Comparison of ENCODE assay signal across 12 mouse cellular contexts in genomic region chr2:135507111-135507510, GRCm38 (mm10).
"Had no signal": no experiment of that assay in that cellular context is flagged by ENCODE, and none has a peak within 500 bp of the region (broad histone marks: within the 10 kb centered on the region; RNA-seq: fewer than 3 reads in every experiment).

No protein-coding gene starts in this region.

- DNase-seq: kidney, postnatal 10 days; kidney, postnatal 4 days; liver, embryonic 13.5 days; liver, postnatal 0 days; right cerebral cortex, postnatal 14 days; thymus, adult 2 months; thymus, postnatal 25 days had no signal

- H3K27ac ChIP-seq: left cerebral cortex, adult 2 months; limb, embryonic 10.5 days; liver, embryonic 13.5 days; lung, embryonic 15.5 days; midbrain, embryonic 13.5 days; stomach, embryonic 15.5 days had no signal

- H3K9me3 ChIP-seq: limb, embryonic 10.5 days; liver, embryonic 13.5 days; lung, embryonic 15.5 days; midbrain, embryonic 13.5 days; stomach, embryonic 15.5 days had no signal

- H3K4me3 ChIP-seq: left cerebral cortex, adult 2 months; limb, embryonic 10.5 days; liver, embryonic 13.5 days; lung, embryonic 15.5 days; midbrain, embryonic 13.5 days; stomach, embryonic 15.5 days had no signal

- H3K9ac ChIP-seq: liver, embryonic 13.5 days; liver, postnatal 0 days; lung, embryonic 15.5 days; midbrain, embryonic 13.5 days; stomach, embryonic 15.5 days had no signal

- ATAC-seq: liver, postnatal 0 days; midbrain, embryonic 13.5 days had no signal

- H3K36me3 ChIP-seq: limb, embryonic 10.5 days; liver, embryonic 13.5 days; lung, embryonic 15.5 days; midbrain, embryonic 13.5 days; stomach, embryonic 15.5 days had no signal

- H3K27me3 ChIP-seq: liver, embryonic 13.5 days; lung, embryonic 15.5 days; midbrain, embryonic 13.5 days; stomach, embryonic 15.5 days had no signal

- H3K4me1 ChIP-seq: limb, embryonic 10.5 days; liver, embryonic 13.5 days; lung, embryonic 15.5 days; midbrain, embryonic 13.5 days; stomach, embryonic 15.5 days had no signal

- H3K4me2 ChIP-seq: liver, embryonic 13.5 days; lung, embryonic 15.5 days; midbrain, embryonic 13.5 days; stomach, embryonic 15.5 days had no signal
